In the genomic region with DNA sequence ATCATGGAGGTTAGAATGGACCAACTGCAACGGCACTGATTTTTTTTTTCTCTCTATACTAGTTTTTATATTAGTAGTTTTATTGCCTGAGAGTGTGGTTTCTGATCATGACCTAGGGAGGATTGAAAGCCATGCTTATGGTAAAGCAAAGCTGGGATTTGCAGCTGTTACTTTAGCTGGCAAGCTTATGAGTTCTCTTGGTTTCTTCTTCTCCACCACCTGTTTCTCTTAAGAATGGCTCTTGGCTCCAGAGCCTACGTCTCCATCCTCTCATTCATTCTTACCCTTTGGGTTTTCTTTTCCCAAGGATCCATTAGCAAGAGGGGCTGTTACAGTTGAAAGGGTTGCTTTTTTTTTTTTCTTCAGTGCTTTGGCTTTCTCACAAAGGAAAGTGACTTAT, we compare ENCODE assay signal across 8 mouse cellular contexts. TPM values are rescaled to one million over a fixed set of nuclear protein-coding genes. Genes with fewer than 3 reads are reported as not detected.
DNase-seq lines count a peak whose midpoint lies in the region; ATAC-seq and TF ChIP-seq lines count a peak whose summit lies in the region.

No protein-coding gene starts in this region.

- WGBS in lung, embryonic 15.5 days = 40% methylated on average over 2 of the region's 2 CpGs
- 37% methylated on average over 2 of the region's 2 CpGs for WGBS in forebrain, embryonic 13.5 days
- 38% methylated on average over 2 of the region's 2 CpGs for WGBS in limb, embryonic 14.5 days
- 55% methylated on average over 2 of the region's 2 CpGs for WGBS in stomach, embryonic 14.5 days

- peaks cover 19% of the 10 kb centered on the region for H3K4me1 ChIP-seq in lung, embryonic 15.5 days
- H3K4me1 ChIP-seq in forebrain, embryonic 13.5 days = peaks cover 39% of the 10 kb centered on the region
- H3K4me1 ChIP-seq in limb, embryonic 14.5 days (ENCODE audit: control insufficient read depth, insufficient read depth, low read length) = peaks cover 13% of the 10 kb centered on the region
- peaks cover 11% of the 10 kb centered on the region for H3K4me1 ChIP-seq in stomach, embryonic 14.5 days (ENCODE audit: control insufficient read depth, insufficient read depth, low read length)

- peak overlapping the region; percentile 83 for H3K4me3 ChIP-seq in lung, embryonic 15.5 days
- peak overlapping the region; percentile 99 for H3K4me3 ChIP-seq in forebrain, embryonic 13.5 days
- H3K4me3 ChIP-seq in limb, embryonic 14.5 days (replicated peaks; ENCODE audit: low read length) = peak overlapping the region; percentile 99
- H3K4me3 ChIP-seq in stomach, embryonic 14.5 days (ENCODE audit: low read depth, low read length) = peak overlapping the region; percentile 97

- no peak for DNase-seq in lung, postnatal 36 days
- DNase-seq in limb, embryonic 14.5 days (ENCODE audit: low spot score) = peak; percentile 9
- DNase-seq in retina, postnatal 1 day = no peak
- DNase-seq in kidney, postnatal 14 days = no peak
- DNase-seq in layer of hippocampus, postnatal 25 days (ENCODE audit: extremely low spot score in 1 of 2, low spot score in 1 of 2) = no peak

- H3K9me3 ChIP-seq in lung, embryonic 15.5 days = no peaks in the 10 kb centered on the region
- H3K9me3 ChIP-seq in forebrain, embryonic 13.5 days (replicated peaks) = no peaks in the 10 kb centered on the region
- no peaks in the 10 kb centered on the region for H3K9me3 ChIP-seq in limb, embryonic 14.5 days (ENCODE audit: control insufficient read depth, low read length)
- no peaks in the 10 kb centered on the region for H3K9me3 ChIP-seq in stomach, embryonic 14.5 days (ENCODE audit: control insufficient read depth, low read depth, low read length)

- peak overlapping the region; percentile 87 for H3K9ac ChIP-seq in lung, embryonic 15.5 days
- H3K9ac ChIP-seq in forebrain, embryonic 13.5 days = peak overlapping the region; percentile 98
- H3K9ac ChIP-seq in limb, embryonic 14.5 days (ENCODE audit: low read depth, low read length, severe bottlenecking) = peak overlapping the region; percentile 93; the same call in 1 of the 2 replicates
- H3K9ac ChIP-seq in stomach, embryonic 14.5 days (replicated peaks; ENCODE audit: low read depth, low read length) = no peak overlapping the region

- peak overlapping the region; percentile 57 for H3K4me2 ChIP-seq in lung, embryonic 15.5 days
- H3K4me2 ChIP-seq in forebrain, embryonic 13.5 days = peak overlapping the region; percentile 71
- peak overlapping the region; percentile 71 for H3K4me2 ChIP-seq in limb, embryonic 14.5 days (replicated peaks; ENCODE audit: low read depth, low read length, severe bottlenecking)
- H3K4me2 ChIP-seq in stomach, embryonic 14.5 days (replicated peaks; ENCODE audit: low read depth, low read length) = peak overlapping the region; percentile 60

- TF ChIP-seq POLR2A in limb, embryonic 14.5 days (IDR thresholded peaks at IDR 0.05; ENCODE audit: borderline replicate concordance, extremely low read depth, insufficient read depth, insufficient read length) = no peak

- H3K36me3 ChIP-seq in lung, embryonic 15.5 days = no peaks in the 10 kb centered on the region
- H3K36me3 ChIP-seq in forebrain, embryonic 13.5 days (ENCODE audit: poor library complexity, severe bottlenecking) = no peaks in the 10 kb centered on the region
- no peaks in the 10 kb centered on the region for H3K36me3 ChIP-seq in limb, embryonic 14.5 days (ENCODE audit: control insufficient read depth, insufficient read depth, low read length)
- H3K36me3 ChIP-seq in stomach, embryonic 14.5 days (ENCODE audit: control insufficient read depth, insufficient read depth, low read length) = no peaks in the 10 kb centered on the region

- no peak for ATAC-seq in lung, embryonic 15.5 days (ENCODE audit: borderline replicate concordance, extremely low read depth, low FRiP score, low TSS enrichment)
- no peak for ATAC-seq in forebrain, embryonic 13.5 days
- no peak for ATAC-seq in limb, embryonic 14.5 days (ENCODE audit: low FRiP score, low read depth)
- no peak for ATAC-seq in stomach, embryonic 14.5 days (ENCODE audit: insufficient number of reproducible peaks, insufficient read depth, low FRiP score, low read depth)

- no peak overlapping the region for H3K27ac ChIP-seq in lung, embryonic 15.5 days
- H3K27ac ChIP-seq in forebrain, embryonic 13.5 days = no peak overlapping the region
- no peak overlapping the region for H3K27ac ChIP-seq in limb, embryonic 14.5 days (replicated peaks; ENCODE audit: low read depth, low read length)
- H3K27ac ChIP-seq in stomach, embryonic 14.5 days (ENCODE audit: low read length) = no peak overlapping the region

- H3K27me3 ChIP-seq in lung, embryonic 15.5 days = no peaks in the 10 kb centered on the region
- H3K27me3 ChIP-seq in forebrain, embryonic 13.5 days = no peaks in the 10 kb centered on the region
- H3K27me3 ChIP-seq in limb, embryonic 14.5 days (ENCODE audit: control insufficient read depth, insufficient read depth, low read length) = no peaks in the 10 kb centered on the region
- no peaks in the 10 kb centered on the region for H3K27me3 ChIP-seq in stomach, embryonic 14.5 days (ENCODE audit: control insufficient read depth, insufficient read depth, low read length)

RNA-seq across cellular contexts. Expression of a gene that starts 1.6 kb away (rescaled TPM):
- polyA plus RNA-seq in lung, embryonic 15.5 days (2015; fragmentation: Nextera tagmentation; extraction: Ambion mirVana) = 80.7 and 81.8 TPM in 2 replicates
- polyA plus RNA-seq in forebrain, embryonic 13.5 days (2015; fragmentation: Nextera tagmentation; extraction: Ambion mirVana) = 132 and 138 TPM in 2 replicates
- 70.3 and 73.1 TPM in 2 replicates for polyA plus RNA-seq in limb, embryonic 14.5 days (2012; rRNA removed)
- polyA plus RNA-seq in limb, embryonic 14.5 days (2014; fragmentation: Nextera tagmentation; extraction: Ambion mirVana) = 51.5 and 52.2 TPM in 2 replicates
- 71.0 and 75.1 TPM in 2 replicates for polyA plus RNA-seq in stomach, embryonic 14.5 days (2014; fragmentation: Nextera tagmentation; extraction: Ambion mirVana)
- total RNA-seq in layer of hippocampus, postnatal 25 days (2021) = 100 to 1,000 TPM; 138 to 153 TPM

RNA-seq across cellular contexts. Expression of a gene that starts 37.1 kb away (rescaled TPM):
- polyA plus RNA-seq in lung, embryonic 15.5 days (2015; fragmentation: Nextera tagmentation; extraction: Ambion mirVana) = 199 and 207 TPM in 2 replicates
- 219 and 222 TPM in 2 replicates for polyA plus RNA-seq in forebrain, embryonic 13.5 days (2015; fragmentation: Nextera tagmentation; extraction: Ambion mirVana)
- 155 and 170 TPM in 2 replicates for polyA plus RNA-seq in limb, embryonic 14.5 days (2012; rRNA removed)
- polyA plus RNA-seq in limb, embryonic 14.5 days (2014; fragmentation: Nextera tagmentation; extraction: Ambion mirVana) = 207 and 219 TPM in 2 replicates
- polyA plus RNA-seq in stomach, embryonic 14.5 days (2014; fragmentation: Nextera tagmentation; extraction: Ambion mirVana) = 216 and 220 TPM in 2 replicates
- 100 to 1,000 TPM; 219 to 254 TPM for total RNA-seq in layer of hippocampus, postnatal 25 days (2021)

RNA-seq across cellular contexts. Expression of a gene that starts 37.2 kb away (rescaled TPM):
- 36.8 and 37.8 TPM in 2 replicates for polyA plus RNA-seq in lung, embryonic 15.5 days (2015; fragmentation: Nextera tagmentation; extraction: Ambion mirVana)
- polyA plus RNA-seq in forebrain, embryonic 13.5 days (2015; fragmentation: Nextera tagmentation; extraction: Ambion mirVana) = 59.2 and 67.6 TPM in 2 replicates
- polyA plus RNA-seq in limb, embryonic 14.5 days (2012; rRNA removed) = 25.5 and 26.8 TPM in 2 replicates
- polyA plus RNA-seq in limb, embryonic 14.5 days (2014; fragmentation: Nextera tagmentation; extraction: Ambion mirVana) = 30.5 and 33.8 TPM in 2 replicates
- 30.3 and 37.0 TPM in 2 replicates for polyA plus RNA-seq in stomach, embryonic 14.5 days (2014; fragmentation: Nextera tagmentation; extraction: Ambion mirVana)
- total RNA-seq in layer of hippocampus, postnatal 25 days (2021) = 10 to 100 TPM; 32.5 to 43.0 TPM

RNA-seq across cellular contexts. Expression of a gene that starts 56.1 kb away (rescaled TPM):
- polyA plus RNA-seq in lung, embryonic 15.5 days (2015; fragmentation: Nextera tagmentation; extraction: Ambion mirVana) = 4.0 TPM in 2 replicates
- polyA plus RNA-seq in forebrain, embryonic 13.5 days (2015; fragmentation: Nextera tagmentation; extraction: Ambion mirVana) = 9.0 and 9.4 TPM in 2 replicates
- polyA plus RNA-seq in limb, embryonic 14.5 days (2012; rRNA removed) = 28.6 and 38.1 TPM in 2 replicates
- polyA plus RNA-seq in limb, embryonic 14.5 days (2014; fragmentation: Nextera tagmentation; extraction: Ambion mirVana) = 32.0 and 35.0 TPM in 2 replicates
- polyA plus RNA-seq in stomach, embryonic 14.5 days (2014; fragmentation: Nextera tagmentation; extraction: Ambion mirVana) = 10.8 and 12.9 TPM in 2 replicates
- 100 to 1,000 TPM; 209 to 222 TPM for total RNA-seq in layer of hippocampus, postnatal 25 days (2021)
